Mouse (Mus musculus) olfactory bulb, adult 2 months (tissue): ENCODE measurements around the gene Pgbd1.

Source experiments
- CTCF ChIP-seq: fragments of 200-500 bp; IDR thresholded peaks from 2 replicates; pipeline ENCODE4 v1.5.1; 2012; ENCODE audit warnings: low read depth, mild to moderate bottlenecking, low read length, moderate library complexity; ENCODE audit not compliant: insufficient read depth
- POLR2A ChIP-seq: fragments of 200-500 bp; IDR thresholded peaks from 2 replicates; pipeline ENCODE4 v1.6.1; 2012; ENCODE audit warnings: mild to moderate bottlenecking, low read depth, low read length, moderate library complexity; ENCODE audit not compliant: insufficient read depth

DNA sequence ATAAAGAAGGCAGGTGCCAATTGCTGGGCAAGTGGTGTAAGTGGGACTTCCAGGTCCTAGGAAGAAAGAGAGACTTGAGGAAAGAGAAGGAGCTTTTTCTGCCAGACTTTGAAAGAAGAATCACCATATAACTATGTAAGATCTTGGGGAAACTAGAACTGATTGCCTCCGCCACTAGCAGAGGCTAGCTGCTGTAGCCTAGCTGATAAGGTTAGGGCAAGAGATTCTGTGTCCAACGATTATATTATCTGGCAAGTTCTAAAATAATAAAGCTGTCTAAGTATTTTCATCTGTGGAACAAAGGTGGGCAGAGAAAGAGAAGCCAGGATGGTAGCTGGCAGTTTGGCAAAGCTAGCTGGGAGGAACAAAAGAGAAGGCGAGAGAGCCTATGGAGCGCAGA lies 31.6 kb upstream of the Pgbd1 start:
- TF ChIP-seq CTCF = no peak
- TF ChIP-seq POLR2A = no peak
